Mouse (Mus musculus) heart, postnatal 10 days (tissue): ENCODE measurements around the gene Smo. TPM values are rescaled to one million over a fixed set of nuclear protein-coding genes. Genes with fewer than 3 reads are reported as not detected.
A peak's percentile ranks its signal among the peaks of the same experiment; 100 is the strongest.

Source experiments
- DNase-seq, 2 experiments: peaks; one replicate each; pipeline ENCODE4 v3.0.0; 2021
- intact Hi-C: fragments of 180-260 bp; cut with DNase I; formaldehyde crosslinking; loops from one replicate; pipeline ENCODE4 v1.15.1; 2025
- total RNA-seq, 2 experiments: library from RNA; stranded (reverse); gene quantifications; 2 replicates each; pipeline ENCODE4 v1.2.3; 2021

Gene Smo
- total RNA-seq, 2 experiments from 2014 or later, result 24.2 to 27.3 TPM

DNA sequence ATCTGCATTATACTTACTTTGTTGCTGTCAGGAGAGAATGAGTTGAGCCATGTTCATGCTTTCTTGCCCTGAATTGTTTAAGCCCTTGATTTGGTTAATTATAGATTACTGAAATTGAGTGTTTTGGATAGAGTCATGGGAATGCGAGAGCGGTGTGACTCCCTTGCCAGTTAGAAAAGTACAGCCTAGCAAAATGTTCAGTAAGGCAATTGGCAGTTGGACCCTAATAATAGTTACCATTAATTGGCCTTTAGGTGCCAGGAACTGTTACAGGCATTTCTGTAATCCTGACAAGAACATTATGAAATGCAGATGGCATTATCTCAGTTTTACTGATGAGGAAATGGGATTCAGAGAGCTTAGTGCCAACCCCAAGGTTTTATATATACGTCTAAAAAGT, 36.9 kb downstream of the Smo start:
- intact Hi-C loops, result loop anchor here (5.0 kb wide), 1 partner anchor 45 kb away; no protein-coding TSS in a partner anchor
- no peak for DNase-seq

DNA sequence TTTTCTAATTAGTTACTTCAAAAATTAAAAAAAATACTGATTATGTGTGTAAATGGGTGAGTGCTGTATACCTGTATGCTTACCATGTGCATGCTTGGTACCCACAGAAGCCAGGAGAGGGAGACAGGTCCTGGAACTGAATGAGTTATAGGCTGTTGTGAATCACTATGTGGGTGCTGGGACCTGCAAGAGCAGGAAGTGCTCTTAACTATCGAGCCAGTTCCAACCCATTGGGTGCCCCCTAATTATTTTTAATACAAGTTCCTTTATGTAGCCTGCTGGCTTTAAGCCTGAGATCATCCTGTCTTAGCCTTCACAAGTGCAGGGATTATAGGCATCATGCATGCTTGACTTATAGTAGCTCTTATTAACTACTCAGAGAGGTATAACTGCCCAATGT, 38.9 kb downstream of the Smo start:
- intact Hi-C loops, result loop anchor here (5.0 kb wide), 1 partner anchor 43 kb away; no protein-coding TSS in a partner anchor
- DNase-seq, result no peak

GRCm38 (mm10) chr6:29775609-29776008, 40.3 kb downstream of the Smo start:
- DNase-seq, result peak in 1 of 2 experiments; percentile 21
- intact Hi-C loops, result no loop called here

- intact Hi-C loops, result no loop called here
- DNase-seq, result no peak
Observed at GRCm38 (mm10) chr6:29776542-29777237, 41.4 kb downstream of the Smo start.

- intact Hi-C loops, result no loop called here
- DNase-seq, result no peak
Observed at GRCm38 (mm10) chr6:29777238-29777555, 41.9 kb downstream of the Smo start.

DNA sequence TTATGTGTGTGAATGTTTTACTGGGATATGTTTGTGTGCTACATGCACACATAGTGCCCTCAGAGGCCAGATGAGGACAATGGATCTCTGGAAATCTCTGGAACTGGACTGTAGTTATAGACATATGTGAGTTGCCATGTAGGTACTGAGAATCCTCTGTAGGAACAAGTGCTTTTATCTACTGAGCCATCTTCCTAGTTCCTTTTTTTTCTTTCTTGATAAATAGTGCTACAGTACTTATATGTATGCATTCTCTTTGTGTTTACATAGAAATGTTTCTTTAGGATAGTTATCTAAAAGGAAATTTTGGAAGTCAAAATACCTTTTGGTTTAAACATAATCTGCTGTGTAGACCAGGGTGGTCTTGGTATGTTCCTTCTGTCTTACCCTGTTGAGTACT, 44.8 kb downstream of the Smo start:
- DNase-seq, result no peak
- intact Hi-C loops, result no loop called here

- no peak for DNase-seq
- intact Hi-C loops, result no loop called here
Observed at GRCm38 (mm10) chr6:29780571-29780970, 45.3 kb downstream of the Smo start.

GRCm38 (mm10) chr6:29782239-29782638, 46.9 kb downstream of the Smo start:
- intact Hi-C loops, result no loop called here
- DNase-seq, result no peak

DNA sequence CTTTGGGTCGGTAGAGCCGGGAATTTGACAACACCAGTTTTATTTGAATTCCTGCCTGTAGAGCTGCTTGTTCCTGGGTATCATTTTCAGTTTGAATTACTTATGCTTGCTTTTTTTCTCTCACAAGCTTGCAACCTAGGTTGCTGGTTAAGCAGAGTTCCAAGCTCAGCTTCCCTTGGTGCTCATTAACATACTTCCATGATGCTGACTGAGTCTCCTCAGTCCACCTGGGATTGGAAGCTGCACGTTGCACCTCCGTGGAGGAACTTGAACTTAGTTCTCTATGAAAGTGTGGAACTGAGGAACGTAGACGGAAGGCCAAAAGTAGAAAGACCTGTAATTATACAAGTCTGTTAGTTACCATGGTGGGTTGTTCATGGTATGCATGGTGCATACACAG, 48.7 kb downstream of the Smo start:
- no peak for DNase-seq
- intact Hi-C loops, result no loop called here

DNA sequence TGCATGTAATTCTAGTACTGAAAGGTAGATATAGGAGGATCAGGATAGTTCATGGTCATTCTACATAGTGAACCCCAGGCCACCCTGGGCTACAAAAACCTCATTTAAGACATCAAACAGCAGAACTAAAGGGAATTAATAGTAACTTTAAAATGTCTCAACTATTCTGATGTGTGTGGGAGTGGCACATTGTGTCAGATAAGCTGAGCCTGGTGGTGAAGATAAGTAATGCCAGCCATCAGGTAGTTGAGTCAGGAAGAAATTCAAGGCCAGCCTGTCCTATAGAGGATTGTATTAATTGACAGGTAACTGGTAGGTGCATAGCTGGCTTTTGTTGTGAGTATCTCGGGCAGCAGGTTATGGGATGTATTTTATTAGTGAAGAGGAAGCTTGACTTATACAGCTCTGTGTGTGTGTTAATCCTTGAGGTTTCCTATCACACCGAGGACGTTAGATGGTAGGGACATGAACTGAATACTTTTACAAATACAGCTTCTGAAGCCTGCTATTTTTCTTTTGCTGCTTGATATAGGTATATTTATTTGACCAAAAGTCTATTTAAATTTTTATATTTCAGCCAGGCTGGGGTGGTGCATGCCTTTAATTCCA, 49.2 kb downstream of the Smo start:
- intact Hi-C loops, result no loop called here

GRCm38 (mm10) chr6:29785759-29786158, 50.5 kb downstream of the Smo start:
- no peak for DNase-seq
- intact Hi-C loops, result no loop called here

More for the DNA sequence above, 49.2 kb downstream of the Smo start:
- DNase-seq, result no peak

DNA sequence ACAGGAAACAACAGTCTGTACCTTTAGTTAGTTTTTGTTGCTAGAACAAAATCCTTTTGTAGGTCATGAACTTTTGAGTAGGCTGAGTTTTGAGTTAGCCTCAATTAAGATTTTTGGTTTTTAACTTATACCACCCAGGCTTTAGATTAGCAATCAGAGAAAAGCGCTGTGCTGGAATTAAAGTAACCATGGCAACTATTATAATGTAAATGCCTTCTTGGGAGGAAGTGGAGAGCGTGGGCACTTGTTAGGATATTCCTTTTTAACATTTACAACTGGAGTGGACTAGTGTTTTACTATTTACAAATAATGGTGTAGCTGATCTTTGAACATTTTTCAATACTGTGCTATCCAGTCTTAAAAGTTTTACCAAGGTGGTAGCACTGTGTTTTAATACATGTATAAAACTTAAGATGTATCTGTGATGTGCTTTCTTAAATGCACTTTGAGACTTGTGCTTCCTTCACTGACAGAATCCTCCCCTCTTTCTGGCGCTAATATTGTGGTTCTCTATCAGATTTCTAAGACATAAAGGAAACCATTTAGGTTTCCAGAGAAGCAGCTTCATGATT, 53.6 kb downstream of the Smo start:
- intact Hi-C loops, result no loop called here

GRCm38 (mm10) chr6:29790014-29790698, 54.9 kb downstream of the Smo start:
- intact Hi-C loops, result no loop called here

More for the DNA sequence above, 53.6 kb downstream of the Smo start:
- DNase-seq, result no peak

GRCm38 (mm10) chr6:29793520-29793919, 58.2 kb downstream of the Smo start:
- intact Hi-C loops, result no loop called here

More at GRCm38 (mm10) chr6:29790014-29790698, 54.9 kb downstream of the Smo start:
- DNase-seq, result no peak

DNA sequence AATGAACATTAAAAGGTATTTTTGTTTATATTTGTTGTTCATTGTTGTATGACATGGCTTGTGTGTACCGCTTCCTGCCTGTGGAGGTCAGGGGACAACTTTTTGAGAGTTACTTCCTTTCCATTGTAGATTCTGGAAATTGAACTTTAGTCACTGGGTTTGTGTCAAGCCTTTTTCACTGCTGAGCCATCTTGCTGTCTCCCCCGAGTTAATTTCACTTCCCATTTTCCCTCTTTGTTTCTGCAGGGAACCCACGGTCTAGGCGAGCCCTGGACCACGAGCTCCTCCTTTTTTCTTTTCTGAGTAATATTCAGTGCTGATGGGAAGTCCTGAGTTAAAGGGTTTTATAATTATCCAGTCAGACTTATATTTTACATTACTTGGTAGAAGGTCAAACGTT, 59.3 kb downstream of the Smo start:
- no peak for DNase-seq
- intact Hi-C loops, result no loop called here

More at GRCm38 (mm10) chr6:29793520-29793919, 58.2 kb downstream of the Smo start:
- no peak for DNase-seq

GRCm38 (mm10) chr6:29802979-29803378, 67.7 kb downstream of the Smo start:
- DNase-seq, result no peak
- intact Hi-C loops, result no loop called here

DNA sequence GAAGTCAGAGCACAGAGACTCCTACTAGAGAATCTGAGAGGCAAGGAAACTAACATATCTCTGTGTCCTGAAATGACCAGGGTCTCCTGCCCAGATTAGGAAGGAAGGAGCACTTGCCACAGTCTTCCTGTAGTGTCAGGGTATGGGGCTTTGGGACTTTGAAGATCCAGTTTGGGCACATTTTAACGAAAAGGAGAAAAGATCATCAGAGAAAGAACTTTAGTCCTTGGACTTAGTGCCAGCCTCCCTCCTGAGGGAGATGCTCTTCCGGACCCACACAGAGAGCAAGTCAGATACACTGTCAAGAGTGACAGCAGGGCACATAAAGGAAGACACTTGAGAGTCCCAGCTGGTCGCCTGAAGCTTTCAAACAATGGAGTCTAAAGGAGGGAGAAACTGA, 68.7 kb downstream of the Smo start:
- DNase-seq, result no peak
- intact Hi-C loops, result no loop called here

DNA sequence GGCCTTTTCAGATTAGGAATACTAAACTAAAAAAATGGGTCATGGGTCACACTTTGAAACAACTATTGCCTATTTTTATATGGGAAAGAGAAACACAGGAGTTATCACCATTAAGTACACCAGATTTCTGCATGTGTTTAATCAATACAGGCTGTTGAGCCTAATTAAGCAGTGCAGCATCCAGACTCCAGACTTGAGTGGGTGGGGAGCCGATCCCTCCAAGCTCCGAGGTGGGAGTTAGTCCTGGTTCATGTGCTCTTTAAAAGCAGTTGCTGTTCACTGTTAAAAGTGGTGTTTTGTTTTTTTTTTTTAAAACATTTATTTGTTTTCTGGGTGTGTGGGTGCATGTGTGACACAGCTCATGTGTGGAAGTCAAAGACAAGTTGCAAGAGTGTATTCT, 70.1 kb downstream of the Smo start:
- DNase-seq, result no peak

More for the DNA sequence above, 70.1 kb downstream of the Smo start:
- intact Hi-C loops, result no loop called here
